Mouse (Mus musculus) neural tube, embryonic 13.5 days (tissue): ENCODE measurements at regions not wholly inside any gene's neighbourhood (a gene's known extent, or its start where the extent isn't known, plus 50 kb on each side); places are given as distances from the start of the nearest gene placed in this dataset.

Experiments
- ATAC-seq: fragments of 200-750 bp; cut with Nextera tagmentation; 2 replicates; pipeline ENCODE4 v1.8.0; 2017; ENCODE audit warnings: low read depth, mild to moderate bottlenecking, moderate TSS enrichment, moderate library complexity
- H3K27ac ChIP-seq: fragments of 300-500 bp; sonication (generic); replicated peaks from 2 replicates; pipeline ENCODE4 v1.5.1; 2015; ENCODE audit warnings: moderate library complexity, mild to moderate bottlenecking, inconsistent platforms
- H3K27me3 ChIP-seq: fragments of 300-500 bp; sonication (generic); 2 replicates; pipeline ENCODE4 v1.6.1; 2015; ENCODE audit warnings: mild to moderate bottlenecking, inconsistent platforms
- H3K36me3 ChIP-seq: fragments of 300-500 bp; sonication (generic); 2 replicates; pipeline ENCODE4 v1.6.1; 2015; ENCODE audit warnings: mild to moderate bottlenecking, inconsistent platforms
- H3K4me1 ChIP-seq: fragments of 300-500 bp; sonication (generic); replicated peaks from 2 replicates; pipeline ENCODE4 v1.6.1; 2015; ENCODE audit warnings: inconsistent platforms
- H3K4me2 ChIP-seq: fragments of 300-500 bp; sonication (generic); 2 replicates; pipeline ENCODE4 v1.6.1; 2015; ENCODE audit warnings: inconsistent platforms, mild to moderate bottlenecking, moderate library complexity
- H3K4me3 ChIP-seq: fragments of 300-500 bp; sonication (generic); 2 replicates; pipeline ENCODE4 v1.5.1; 2015; ENCODE audit warnings: mild to moderate bottlenecking, inconsistent platforms
- H3K9ac ChIP-seq: fragments of 300-500 bp; sonication (generic); 2 replicates; pipeline ENCODE4 v1.6.1; 2015; ENCODE audit warnings: moderate library complexity, mild to moderate bottlenecking, inconsistent platforms
- H3K9me3 ChIP-seq: fragments of 300-500 bp; sonication (generic); 2 replicates; pipeline ENCODE4 v1.6.1; 2016; ENCODE audit warnings: inconsistent platforms
- WGBS: fragments of 180-500 bp; shearing (Covaris S2); methylation state at CpG from one replicate; pipeline ENCODE4 v1.1.7; 2015; 5-methylcytosine and 5-hydroxymethylcytosine counted together

GRCm38 (mm10) chr10:44930796-44931195 lies 136.2 kb upstream of the Prep start:
- Histone ChIP-seq H3K27me3 (no peaks in the 10 kb centered on the region), H3K27ac (no peak overlapping the region), H3K9me3 (no peaks in the 10 kb centered on the region), H3K9ac (no peak overlapping the region), H3K36me3 (no peaks in the 10 kb centered on the region), H3K4me1 (no peaks in the 10 kb centered on the region), H3K4me3 (no peak overlapping the region), H3K4me2 (no peak overlapping the region)
- 91% methylated on average over 2 of the region's 2 CpGs for WGBS
- ATAC-seq: no peak

GRCm38 (mm10) chr10:44913751-44914388 lies 153.1 kb upstream of the Prep start:
- no peak overlapping the region for H3K27ac ChIP-seq
- no peak for ATAC-seq

GRCm38 (mm10) chr10:44904520-44904919 lies 162.5 kb upstream of the Prep start:
- Histone ChIP-seq H3K4me2 (no peak overlapping the region), H3K9ac (no peak overlapping the region), H3K27ac (no peak overlapping the region), H3K4me3 (no peak overlapping the region), H3K36me3 (no peaks in the 10 kb centered on the region), H3K4me1 (no peaks in the 10 kb centered on the region), H3K27me3 (no peaks in the 10 kb centered on the region), H3K9me3 (0 out of 2 replicates have a peak, but pooled peaks cover 4% of the 10 kb centered on the region)
- no peak for ATAC-seq
- 93% methylated on average over 4 of the region's 4 CpGs for WGBS

More at GRCm38 (mm10) chr10:44913751-44914388, 153.1 kb upstream of the Prep start:
- Histone ChIP-seq H3K4me3 (no peak overlapping the region), H3K9me3 (no peaks in the 10 kb centered on the region), H3K36me3 (no peaks in the 10 kb centered on the region), H3K4me2 (no peak overlapping the region), H3K9ac (no peak overlapping the region), H3K4me1 (no peaks in the 10 kb centered on the region), H3K27me3 (no peaks in the 10 kb centered on the region)
- WGBS: 90% methylated on average over 8 of the region's 8 CpGs

- H3K9me3 ChIP-seq: 0 out of 2 replicates have a peak, but pooled peaks cover 4% of the 10 kb centered on the region
These were observed 165.8 kb upstream of the Prep start for GRCm38 (mm10) chr10:44901203-44901602.

GRCm38 (mm10) chr10:44892124-44892523 lies 174.9 kb upstream of the Prep start:
- H3K27ac ChIP-seq: no peak overlapping the region
- no peaks in the 10 kb centered on the region for H3K27me3 ChIP-seq
- WGBS: 59% methylated on average over 6 of the region's 6 CpGs
- H3K4me2 ChIP-seq: no peak overlapping the region
- H3K4me1 ChIP-seq: peaks cover 6% of the 10 kb centered on the region
- ATAC-seq: no peak
- no peak overlapping the region for H3K4me3 ChIP-seq
- no peaks in the 10 kb centered on the region for H3K36me3 ChIP-seq
- H3K9ac ChIP-seq: no peak overlapping the region
- H3K9me3 ChIP-seq: no peaks in the 10 kb centered on the region

More at GRCm38 (mm10) chr10:44901203-44901602, 165.8 kb upstream of the Prep start:
- H3K9ac ChIP-seq: no peak overlapping the region
- H3K36me3 ChIP-seq: no peaks in the 10 kb centered on the region
- no peak overlapping the region for H3K4me2 ChIP-seq
- no peaks in the 10 kb centered on the region for H3K4me1 ChIP-seq
- H3K27ac ChIP-seq: no peak overlapping the region
- no peak for ATAC-seq
- 64% methylated on average over 2 of the region's 2 CpGs for WGBS
- no peaks in the 10 kb centered on the region for H3K27me3 ChIP-seq
- H3K4me3 ChIP-seq: no peak overlapping the region

GRCm38 (mm10) chr10:44887081-44887683 lies 179.8 kb upstream of the Prep start:
- Histone ChIP-seq H3K9ac (no peak overlapping the region; the same call in 1 of the 2 replicates), H3K4me2 (peak overlapping the region; percentile 33), H3K9me3 (no peaks in the 10 kb centered on the region), H3K36me3 (no peaks in the 10 kb centered on the region), H3K27me3 (no peaks in the 10 kb centered on the region; the same call in 1 of the 2 replicates), H3K4me3 (no peak overlapping the region), H3K27ac (no peak overlapping the region), H3K4me1 (peaks cover 11% of the 10 kb centered on the region)
- 15% methylated on average over 14 of the region's 14 CpGs for WGBS
- ATAC-seq: peak; percentile 84

- H3K4me2 ChIP-seq: no peak overlapping the region
- H3K36me3 ChIP-seq: no peaks in the 10 kb centered on the region
- 60% methylated on average over 2 of the region's 2 CpGs for WGBS
- H3K4me1 ChIP-seq: peaks cover 3% of the 10 kb centered on the region
- no peak overlapping the region for H3K4me3 ChIP-seq
- no peak overlapping the region for H3K27ac ChIP-seq
- ATAC-seq: no peak
- no peaks in the 10 kb centered on the region for H3K9me3 ChIP-seq
- H3K9ac ChIP-seq: no peak overlapping the region
- H3K27me3 ChIP-seq: no peaks in the 10 kb centered on the region; the same call in 1 of the 2 replicates
These were observed 185.0 kb upstream of the Prep start for GRCm38 (mm10) chr10:44881967-44882366.

GRCm38 (mm10) chr10:44877076-44877663 lies 189.8 kb upstream of the Prep start:
- no peaks in the 10 kb centered on the region; the same call in 1 of the 2 replicates for H3K4me1 ChIP-seq
- H3K4me3 ChIP-seq: no peak overlapping the region
- no peak overlapping the region for H3K27ac ChIP-seq
- H3K9ac ChIP-seq: no peak overlapping the region
- WGBS: 94% methylated on average over 9 of the region's 9 CpGs
- H3K36me3 ChIP-seq: no peaks in the 10 kb centered on the region
- no peak for ATAC-seq
- H3K9me3 ChIP-seq: no peaks in the 10 kb centered on the region
- H3K27me3 ChIP-seq: no peaks in the 10 kb centered on the region
- no peak overlapping the region for H3K4me2 ChIP-seq

- no peak for ATAC-seq
- Histone ChIP-seq H3K27ac (no peak overlapping the region), H3K9ac (no peak overlapping the region), H3K36me3 (no peaks in the 10 kb centered on the region), H3K4me3 (no peak overlapping the region), H3K4me1 (no peaks in the 10 kb centered on the region; the same call in 1 of the 2 replicates), H3K9me3 (no peaks in the 10 kb centered on the region), H3K4me2 (no peak overlapping the region), H3K27me3 (no peaks in the 10 kb centered on the region)
- 60% methylated on average over 5 of the region's 5 CpGs for whole genome bisulfite sequencing
These were observed 193.2 kb upstream of the Prep start for GRCm38 (mm10) chr10:44873642-44874285.

- Histone ChIP-seq H3K9me3 (no peaks in the 10 kb centered on the region), H3K36me3 (no peaks in the 10 kb centered on the region), H3K4me1 (no peaks in the 10 kb centered on the region), H3K27me3 (no peaks in the 10 kb centered on the region), H3K27ac (no peak overlapping the region), H3K4me2 (no peak overlapping the region), H3K9ac (no peak overlapping the region), H3K4me3 (no peak overlapping the region)
- no peak for ATAC-seq
- 30% methylated on average over 1 of the region's 1 CpGs for WGBS
These were observed 202.7 kb upstream of the Prep start for GRCm38 (mm10) chr10:44864191-44864747.

- no peak overlapping the region for H3K9ac ChIP-seq
- no peak overlapping the region for H3K4me3 ChIP-seq
- ATAC-seq: no peak
- no peak overlapping the region for H3K27ac ChIP-seq
- no peak overlapping the region for H3K4me2 ChIP-seq
- H3K9me3 ChIP-seq: no peaks in the 10 kb centered on the region
- H3K4me1 ChIP-seq: no peaks in the 10 kb centered on the region
- no peaks in the 10 kb centered on the region for H3K36me3 ChIP-seq
- WGBS: 26% methylated on average over 8 of the region's 8 CpGs
- H3K27me3 ChIP-seq: no peaks in the 10 kb centered on the region
These were observed 204.7 kb upstream of the Prep start for GRCm38 (mm10) chr10:44862360-44862674.
